Mouse (Mus musculus): ENCODE results near the gene Cyba. TPM values are rescaled to one million over a fixed set of nuclear protein-coding genes. Genes with fewer than 3 reads are reported as not detected.

Cyba gene
- total RNA-seq, 2 experiments from 2014 or later = 6.7 to 7.7 TPM

DNA sequence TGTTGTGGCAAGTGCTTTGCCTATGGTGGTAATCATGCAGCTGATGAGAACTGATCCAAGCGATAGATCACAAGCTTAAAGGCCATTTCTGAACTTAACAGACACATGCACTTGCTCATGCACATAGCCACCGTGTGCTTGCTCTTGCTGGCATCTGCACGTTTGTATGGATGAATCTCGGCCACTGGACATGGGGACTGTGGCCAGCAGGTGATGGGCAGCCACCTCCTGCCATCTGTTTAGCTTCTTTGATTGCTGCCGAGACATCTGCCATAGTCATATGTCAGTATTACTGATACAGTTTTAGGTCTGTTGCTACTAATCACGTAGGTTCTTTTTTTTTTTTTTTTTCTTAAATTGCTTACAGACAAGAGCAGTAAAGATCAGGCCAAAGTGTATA, 37.4 kb downstream of the Cyba start:
- no peak for DNase-seq
- Histone ChIP-seq H3K27ac (no peak overlapping the region), H3K4me3 (no peak overlapping the region)
- TF ChIP-seq CTCF (IDR thresholded peaks at IDR 0.05) = no peak
- intact Hi-C loops (cut with DNase I) = no loop called here

DNA sequence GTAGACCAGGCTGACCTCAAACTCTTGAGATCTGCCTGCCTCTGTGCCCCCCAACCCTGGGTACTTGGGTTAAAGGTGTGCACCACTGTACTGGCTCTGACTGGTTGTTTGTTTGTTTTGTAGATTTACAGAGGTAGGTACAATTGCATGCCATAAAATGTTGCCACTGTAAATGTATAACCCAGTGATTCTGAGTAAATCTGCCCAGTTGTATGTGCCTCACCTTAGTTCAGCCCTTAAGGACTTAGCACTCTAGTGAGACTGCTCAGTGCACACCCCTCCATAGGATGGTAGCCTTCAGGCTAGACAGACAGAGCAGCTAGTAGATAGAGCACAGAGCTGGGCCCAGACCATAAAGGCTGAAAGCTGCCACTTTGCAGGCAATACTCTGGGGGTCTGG, 39.0 kb downstream of the Cyba start:
- intact Hi-C loops (cut with DNase I) = no loop called here
- no peak for TF ChIP-seq CTCF (IDR thresholded peaks at IDR 0.05)
- Histone ChIP-seq H3K4me3 (no peak overlapping the region), H3K27ac (no peak overlapping the region)
- DNase-seq = no peak

DNA sequence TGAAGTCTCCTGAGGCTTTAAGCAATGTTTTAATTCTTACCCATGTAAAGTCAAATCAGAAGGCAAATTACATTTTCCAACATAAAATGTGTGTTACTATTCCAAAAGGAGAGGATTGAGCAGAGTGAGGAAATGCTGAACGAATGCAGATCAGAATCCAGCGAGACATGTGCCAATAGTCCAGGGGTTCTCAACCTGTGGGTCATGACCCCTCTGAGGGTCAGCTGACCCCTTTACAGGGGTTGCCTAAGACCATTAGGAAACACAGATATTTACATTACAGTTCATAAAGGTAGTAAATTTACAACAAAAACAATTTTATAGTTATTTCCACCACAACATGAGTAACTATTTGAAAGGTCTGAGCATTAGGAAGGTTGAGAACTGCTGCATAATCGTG, 42.0 kb downstream of the Cyba start:
- Histone ChIP-seq H3K27ac (no peak overlapping the region), H3K4me3 (no peak overlapping the region)
- intact Hi-C loops (cut with DNase I) = no loop called here
- no peak for DNase-seq
- no peak for TF ChIP-seq CTCF (IDR thresholded peaks at IDR 0.05)

DNA sequence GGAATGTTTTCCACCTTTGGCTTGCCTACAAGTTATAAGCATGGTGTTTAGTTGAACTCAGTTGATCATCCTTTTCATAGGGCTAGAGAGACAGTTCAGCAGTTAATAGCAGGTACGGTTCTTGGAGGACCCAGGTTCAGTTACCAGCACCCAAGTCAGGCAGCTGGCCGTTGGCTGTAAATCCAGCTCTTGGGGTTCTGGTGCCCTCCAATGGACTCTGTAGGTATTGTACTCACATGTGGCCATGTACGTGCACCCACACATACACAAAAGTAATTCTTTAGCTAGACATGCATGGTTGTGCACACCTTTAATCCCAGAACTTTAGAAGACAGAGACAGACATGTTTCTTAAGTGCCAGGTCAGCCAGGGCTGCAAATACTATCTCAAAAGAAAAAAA, 43.4 kb downstream of the Cyba start:
- no peak for DNase-seq
- Histone ChIP-seq H3K4me3 (no peak overlapping the region), H3K27ac (no peak overlapping the region)
- intact Hi-C loops (cut with DNase I) = loop anchor here (10.0 kb wide), 1 partner anchor 685 kb away; no protein-coding TSS in a partner anchor
- no peak; the same call in 1 of the 2 replicates for TF ChIP-seq CTCF (IDR thresholded peaks at IDR 0.05)

DNA sequence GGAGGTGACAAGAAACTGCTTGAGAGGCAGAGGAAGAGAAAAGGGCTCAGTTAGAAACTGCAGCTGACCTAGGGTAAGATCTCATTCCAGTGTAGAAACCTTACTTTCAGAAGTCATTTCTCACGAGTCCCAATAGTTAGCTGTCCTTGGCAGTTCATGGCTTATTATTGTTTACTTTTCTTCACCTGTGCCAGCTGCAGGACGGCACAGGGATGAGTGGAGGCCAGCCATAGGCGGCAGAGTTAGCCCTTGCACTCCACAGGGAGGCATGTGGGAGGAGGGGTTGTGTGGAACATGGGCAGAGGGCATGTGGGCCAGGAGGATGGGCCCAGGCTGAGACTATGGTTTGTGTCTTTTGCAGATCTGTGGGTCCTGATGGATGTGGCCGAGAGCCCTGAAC, 49.7 kb downstream of the Cyba start:
- no peak for DNase-seq
- Histone ChIP-seq H3K4me3 (no peak overlapping the region), H3K27ac (no peak overlapping the region)
- TF ChIP-seq CTCF (IDR thresholded peaks at IDR 0.05) = no peak
- intact Hi-C loops (cut with DNase I) = loop anchor here (10.0 kb wide), 1 partner anchor 692 kb away; no protein-coding TSS in a partner anchor

DNA sequence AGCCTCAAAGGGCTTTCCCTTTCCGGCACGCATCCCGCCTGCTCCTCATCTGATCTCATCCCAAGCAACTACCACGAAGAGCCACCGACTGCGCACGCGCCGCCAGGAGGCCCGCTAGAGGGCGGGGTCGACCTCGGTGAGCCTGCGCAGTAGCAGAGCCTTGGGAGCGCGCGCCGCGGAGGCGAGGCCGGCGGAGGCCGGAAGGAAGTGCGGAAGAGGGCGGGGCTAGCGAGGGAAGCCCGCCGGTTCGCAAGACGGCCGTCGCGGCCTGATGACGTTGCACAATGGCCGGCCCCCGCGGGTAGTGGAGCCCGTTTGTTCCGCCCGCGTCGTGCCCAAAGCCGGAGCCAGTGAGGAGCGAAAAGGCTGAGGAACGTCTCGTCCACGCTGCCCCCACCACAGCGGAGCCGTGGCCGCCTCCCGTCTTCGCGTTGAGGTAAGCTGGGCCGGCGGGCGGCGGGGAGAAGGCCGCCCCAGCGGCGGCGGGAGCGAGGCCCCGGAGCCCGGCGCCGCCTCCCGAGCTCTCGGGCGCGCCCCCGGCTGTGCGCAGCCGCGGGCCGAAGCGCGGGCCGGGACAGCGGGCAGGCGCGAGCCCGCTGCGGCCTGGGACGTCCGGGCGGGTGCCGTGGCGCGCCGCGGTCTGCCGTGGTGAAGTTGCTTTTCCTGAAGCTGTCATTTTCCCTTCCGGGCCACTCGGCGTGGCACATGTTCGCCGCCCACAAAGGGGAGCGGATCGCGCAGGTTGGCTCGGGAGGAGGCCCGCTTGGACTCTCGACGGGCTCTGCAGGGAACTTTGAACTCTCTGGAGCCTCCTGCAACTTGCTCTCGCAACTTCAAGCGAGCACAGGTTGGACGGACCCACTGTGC, 56.1 kb downstream of the Cyba start, which contains the start of gene Zc3h18:
Zc3h18 (plus strand) TSS at position 245 of the 867 bp plus-strand sequence.
- peak; percentile 100 for DNase-seq
- intact Hi-C loops (cut with DNase I) = loop anchor here (5.0 kb wide), 1 partner anchor 101 kb away; the partner anchor contains the start of genes Ctu2 and Rnf166
- H3K4me3 ChIP-seq = peak within 1 kb of the TSS; percentile 85
- peak; percentile 44 for TF ChIP-seq CTCF (IDR thresholded peaks at IDR 0.05)
- peak within 1 kb of the TSS; percentile 98 for H3K27ac ChIP-seq

DNA sequence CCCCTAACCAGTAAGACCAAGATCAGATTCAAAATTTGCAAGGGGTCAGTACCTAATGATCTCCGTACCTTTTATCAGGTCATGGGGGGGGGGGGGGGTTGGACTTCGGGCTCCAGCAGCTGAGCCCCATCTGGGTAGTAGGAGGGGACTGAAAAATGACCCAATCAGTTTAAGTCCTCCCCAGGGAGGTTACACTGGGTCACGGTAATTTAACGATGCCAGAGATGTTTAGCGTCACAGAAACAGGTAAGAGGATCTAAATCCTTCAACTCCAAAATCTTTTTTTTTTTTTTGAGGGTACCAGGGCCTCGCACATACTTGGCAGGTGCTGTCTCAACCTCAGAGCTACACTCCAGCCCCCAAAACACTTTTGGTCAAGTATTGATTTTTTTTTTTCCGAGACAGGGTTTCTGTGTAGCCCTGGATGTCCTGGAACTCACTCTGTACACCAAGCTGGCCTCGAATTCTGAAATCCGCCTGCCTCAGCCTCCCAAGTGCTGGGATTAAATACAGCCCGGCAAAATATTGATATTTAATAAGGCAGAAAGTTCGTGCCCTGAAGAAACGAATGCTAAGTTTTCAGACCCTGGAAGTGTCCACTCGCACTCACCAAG, 56.9 kb downstream of the Cyba start:
- intact Hi-C loops (cut with DNase I) = loop anchor here (5.0 kb wide), 1 partner anchor 101 kb away; the partner anchor contains the start of genes Ctu2 and Rnf166
- TF ChIP-seq CTCF (IDR thresholded peaks at IDR 0.05) = no peak
- Histone ChIP-seq H3K27ac (peak overlapping the region; percentile 98), H3K4me3 (peak overlapping the region; percentile 85)
- DNase-seq = no peak

DNA sequence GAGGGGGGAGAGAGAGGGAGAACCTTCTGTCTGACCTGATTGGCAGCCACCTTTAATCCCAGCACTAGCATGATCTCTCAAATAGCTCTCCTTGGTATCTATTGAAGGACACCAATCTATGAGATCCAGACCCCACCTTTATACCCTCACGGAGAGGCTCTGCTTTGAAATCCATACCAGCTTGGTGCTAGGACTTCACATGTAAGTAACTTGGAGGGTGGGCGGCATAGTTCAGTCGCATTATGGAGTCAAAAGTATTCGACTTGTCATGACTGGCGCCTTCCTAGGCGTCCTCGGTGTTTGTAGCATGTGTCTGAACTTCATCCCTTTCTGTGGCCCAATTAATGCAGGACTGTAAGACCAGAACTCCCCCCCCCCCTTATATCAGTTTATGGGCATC, 57.4 kb downstream of the Cyba start:
- no peak for TF ChIP-seq CTCF (IDR thresholded peaks at IDR 0.05)
- Histone ChIP-seq H3K4me3 (no peak overlapping the region), H3K27ac (no peak overlapping the region)
- intact Hi-C loops (cut with DNase I) = loop anchor here (5.0 kb wide), 1 partner anchor 102 kb away; the partner anchor contains the start of genes Ctu2 and Rnf166
- no peak for DNase-seq

Small RNA genes lying within 50 kb of the gene (microRNA-seq; reads per million reads assigned to microRNA genes)
- not detected for gene Gm24366

Other genes with a start within 250 kb of the Cyba start
- gene Zfpm1, start 150.8 kb downstream of the Cyba start, total RNA-seq (2021) = 1 to 10 TPM; 6.6 to 8.8 TPM
- not detected for gene Trhr2, start 72.2 kb downstream of the Cyba start, total RNA-seq (2021)
- 10 to 100 TPM; 26.7 to 26.8 TPM for gene Zc3h18, start 56.3 kb downstream of the Cyba start, total RNA-seq (2021)
- gene Il17c, start 10.9 kb downstream of the Cyba start, total RNA-seq (2021) = not detected
- 1 to 10 TPM; 5.1 to 6.4 TPM for gene Mvd, start 10.5 kb upstream of the Cyba start, total RNA-seq (2021)
- gene Snai3, start 27.8 kb upstream of the Cyba start, total RNA-seq (2021) = 10 to 100 TPM; 11.3 TPM
- 10 to 100 TPM; 30.4 to 32.6 TPM for gene Rnf166, start 43.1 kb upstream of the Cyba start, total RNA-seq (2021)
- 1 to 10 TPM; 6.9 to 7.4 TPM for gene Ctu2, start 43.2 kb upstream of the Cyba start, total RNA-seq (2021)
- 10 to 100 TPM; 11.3 to 25.5 TPM for gene Piezo1, start 118.4 kb upstream of the Cyba start, total RNA-seq (2021)
- 1 to 10 TPM in 1 of 2 experiments, under 1 TPM in 1; 0.78 to 1.5 TPM for gene Cdt1, start 135.1 kb upstream of the Cyba start, total RNA-seq (2021)
- gene Aprt, start 144.0 kb upstream of the Cyba start, total RNA-seq (2021) = 10 to 100 TPM; 40.5 to 44.8 TPM
- 1 to 10 TPM; 1.0 to 1.1 TPM for gene Galns, start 178.5 kb upstream of the Cyba start, total RNA-seq (2021)
- 10 to 100 TPM; 39.3 to 45.5 TPM for gene Trappc2l, start 178.7 kb upstream of the Cyba start, total RNA-seq (2021)
- not detected for gene Pabpn1l, start 189.8 kb upstream of the Cyba start, total RNA-seq (2021)